Mouse (Mus musculus): ENCODE data around the gene Pih1d2.

DNA sequence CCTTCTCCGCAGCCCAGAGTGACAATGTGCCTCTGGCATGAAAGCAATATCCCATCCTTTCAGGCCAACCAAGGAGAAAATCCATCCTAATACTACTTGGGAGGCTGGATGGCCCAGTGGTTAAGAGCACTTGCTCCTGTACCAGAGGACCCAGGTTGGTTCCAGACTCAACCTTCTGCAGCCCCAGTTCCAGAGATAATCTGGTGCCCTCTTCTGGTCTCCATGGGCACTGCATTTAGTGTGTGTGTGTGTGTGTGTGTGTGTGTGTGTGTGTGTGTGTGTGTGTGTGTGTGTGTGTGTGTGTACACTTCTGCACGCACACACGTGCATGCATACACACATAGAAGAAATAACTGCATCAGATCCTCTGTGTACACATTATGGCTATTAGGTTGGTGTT is 23.6 kb upstream of the Pih1d2 start:
- TF ChIP-seq CTCF (IDR thresholded peaks at IDR 0.05; ENCODE audit: insufficient read depth, low read depth, low read length) (no peak), POLR2A (IDR thresholded peaks at IDR 0.05; ENCODE audit: insufficient read depth, low read depth, low read length) (no peak)

All from olfactory bulb, adult 2 months (tissue).